Mouse (Mus musculus) right cerebral cortex, postnatal 25 days (tissue): Measurements from ENCODE around the gene Tmprss11f.
A peak's percentile ranks its signal among the peaks of the same experiment; 100 is the strongest.
"Not testable (repeated sequence)": the region's sequence is repeated elsewhere in the genome, so short reads cannot be mapped to it uniquely, and the experiment has no call there.

Source experiments
- DNase-seq: peaks from one replicate; pipeline ENCODE4 v3.0.0; 2022

Tmprss11f gene

DNA sequence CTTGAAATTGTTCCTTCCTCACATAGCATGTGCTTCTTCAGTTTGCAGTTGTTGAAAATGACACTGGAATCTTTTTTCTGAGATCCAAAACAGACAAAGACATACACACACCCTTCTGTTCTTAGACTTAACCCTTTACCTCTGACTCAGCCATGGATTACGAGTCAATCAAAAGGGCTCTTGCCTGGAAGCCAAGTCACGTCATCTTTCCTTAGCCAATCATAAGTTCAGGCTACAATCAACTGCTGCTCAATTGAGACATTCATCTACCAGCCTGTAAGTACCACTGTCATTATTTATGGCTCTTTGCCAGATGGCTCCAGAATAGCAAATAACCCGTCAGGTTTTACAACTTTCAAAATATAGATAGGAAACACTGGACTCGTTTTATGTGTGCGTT, at the start of gene Tmprss11f:
Gene Tmprss11f, minus strand, starts transcription at position 101 of the 400 bp plus-strand sequence.
- DNase-seq = no peak

- no peak for DNase-seq
Measured at GRCm38 (mm10) chr5:86676262-86676661, 44.0 kb upstream of the Tmprss11f start, which contains the start of gene Tmprss11b. Gene Tmprss11b (minus strand): TSS chr5:86676362.

- DNase-seq = peak; percentile 7
Measured at GRCm38 (mm10) chr5:86649185-86649584, 17.0 kb upstream of the Tmprss11f start.

GRCm38 (mm10) chr5:86640795-86641194, 8.6 kb upstream of the Tmprss11f start:
- no peak for DNase-seq

GRCm38 (mm10) chr5:86630700-86631099, 1.5 kb downstream of the Tmprss11f start:
- no peak for DNase-seq

- no peak for DNase-seq
Measured at GRCm38 (mm10) chr5:86621778-86622177, 10.4 kb downstream of the Tmprss11f start.

DNA sequence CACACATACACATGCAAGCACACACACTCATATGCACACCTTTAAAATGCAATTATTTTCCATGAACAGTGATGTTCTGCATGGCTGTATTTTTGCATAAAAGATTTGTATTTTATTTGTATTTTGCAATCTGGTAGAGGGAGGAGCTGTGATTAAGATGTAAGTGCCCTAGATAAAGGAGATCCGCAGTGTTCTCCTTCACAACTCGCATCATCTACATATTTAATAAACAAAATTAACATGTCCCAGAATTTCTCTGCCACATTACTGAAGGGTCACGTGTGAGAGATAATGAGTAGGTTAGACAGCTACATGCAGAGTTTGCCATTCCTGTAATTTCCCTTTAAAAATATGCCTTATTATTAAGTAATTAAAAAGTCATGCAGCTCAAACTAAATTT, 46.3 kb downstream of the Tmprss11f start:
- no peak for DNase-seq

- no peak for DNase-seq
Measured at GRCm38 (mm10) chr5:86582618-86583017, 49.6 kb downstream of the Tmprss11f start.

GRCm38 (mm10) chr5:86581998-86582397, 50.2 kb downstream of the Tmprss11f start:
- no peak for DNase-seq

GRCm38 (mm10) chr5:86578761-86579160, 53.5 kb downstream of the Tmprss11f start:
- DNase-seq = not testable (repeated sequence)

DNA sequence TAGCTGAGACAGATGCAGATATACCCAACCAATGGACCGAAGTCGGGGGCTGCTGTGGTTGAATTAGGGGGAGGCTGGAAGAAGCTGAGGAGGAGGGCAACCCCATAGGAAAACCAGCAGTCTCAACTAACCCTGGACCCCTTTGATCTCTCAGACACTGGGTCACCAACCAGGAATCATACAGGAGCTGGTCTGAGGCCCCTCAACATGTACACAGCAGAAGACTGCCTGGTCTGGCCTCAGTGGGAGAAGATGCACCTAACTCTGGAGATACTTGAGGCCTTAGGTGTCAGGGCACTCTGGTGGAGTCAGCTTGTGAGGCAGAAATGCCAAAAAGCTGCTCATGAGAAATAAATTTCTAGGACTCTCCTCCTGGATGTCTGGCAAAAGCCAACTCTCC, 85.5 kb downstream of the Tmprss11f start:
- no peak for DNase-seq

DNA sequence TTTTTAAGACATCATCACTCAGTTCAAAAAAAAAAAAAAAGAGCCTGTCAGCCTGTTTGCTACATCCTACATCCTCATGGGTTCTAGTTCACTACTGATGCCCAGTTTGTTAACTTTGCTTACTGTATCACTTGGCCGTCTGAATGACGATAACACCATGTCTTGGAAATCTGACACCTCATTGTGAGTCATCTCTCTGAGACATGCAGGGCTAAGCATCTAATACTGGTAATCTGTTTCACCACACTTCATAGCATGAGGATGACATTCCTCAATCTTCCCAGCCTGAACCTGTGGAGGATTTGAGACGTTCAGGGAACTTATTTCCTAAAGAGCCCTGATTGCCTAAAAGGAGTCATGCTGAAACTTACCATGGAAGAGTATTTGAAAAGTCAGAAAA, 91.6 kb downstream of the Tmprss11f start:
- no peak for DNase-seq

DNA sequence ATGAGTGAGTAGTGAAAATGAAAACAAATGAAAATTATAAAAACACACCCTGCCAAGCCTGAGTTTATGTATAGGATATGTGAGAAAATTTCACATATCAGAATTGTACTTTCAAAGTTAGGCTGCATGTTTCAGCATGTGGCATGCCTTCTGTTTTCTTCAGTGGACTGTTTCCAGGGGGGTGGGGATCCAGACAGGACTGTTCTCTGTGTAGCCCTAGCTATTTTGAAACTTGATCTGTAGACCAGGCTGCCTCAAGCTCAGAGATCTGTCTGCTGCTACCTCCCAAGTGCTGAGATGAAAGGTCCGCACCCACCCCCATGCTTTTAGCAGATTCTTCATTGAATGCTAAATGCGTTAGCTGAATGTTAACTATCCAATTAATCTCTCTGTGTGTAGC, 103.5 kb downstream of the Tmprss11f start:
- DNase-seq = no peak

DNA sequence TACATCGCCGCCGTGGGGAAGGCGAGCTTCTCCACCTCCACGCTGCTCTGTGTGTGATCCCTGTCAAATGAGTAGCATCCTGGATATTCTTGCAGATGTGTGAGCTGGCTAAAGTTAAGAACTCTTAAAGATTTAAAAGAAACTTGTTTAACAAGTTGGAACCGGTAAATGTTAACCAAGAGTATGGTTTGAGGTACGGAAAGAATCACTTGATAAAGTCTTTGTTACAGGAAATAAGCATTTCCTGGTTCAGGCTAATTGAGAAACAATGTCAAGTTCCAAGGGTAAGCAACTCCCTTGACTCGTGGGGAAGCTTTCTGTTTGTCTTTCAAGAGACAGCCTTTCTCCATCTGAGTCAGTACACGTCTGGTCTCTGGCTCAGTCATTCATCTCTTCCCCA, 113.7 kb downstream of the Tmprss11f start, which contains the start of gene Tmprss11g:
Gene Tmprss11g, minus strand, starts transcription at position 101 of the 400 bp plus-strand sequence.
- no peak for DNase-seq

- no peak for DNase-seq
Measured at GRCm38 (mm10) chr5:86511538-86511937, 120.7 kb downstream of the Tmprss11f start.

GRCm38 (mm10) chr5:86493453-86493852, 138.8 kb downstream of the Tmprss11f start:
- no peak for DNase-seq

DNA sequence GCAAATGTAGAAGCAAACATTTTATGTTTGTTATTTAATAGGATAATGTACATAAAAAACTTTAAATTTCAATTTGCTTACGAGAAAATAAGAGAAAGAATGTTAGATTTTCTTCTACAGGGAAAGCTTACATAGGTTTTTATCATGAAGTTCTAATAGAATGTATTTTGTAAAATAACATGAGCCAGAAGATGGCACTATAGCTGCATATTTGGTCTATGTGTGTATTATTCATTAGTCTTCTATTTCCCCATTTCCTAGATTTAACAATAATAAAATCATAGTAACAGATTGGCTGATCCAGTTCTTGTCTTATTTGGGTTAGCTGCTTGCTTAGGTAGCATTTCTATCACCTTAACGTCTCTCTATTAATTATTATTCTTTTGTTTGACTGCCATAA, 149.7 kb downstream of the Tmprss11f start:
- DNase-seq = no peak

DNA sequence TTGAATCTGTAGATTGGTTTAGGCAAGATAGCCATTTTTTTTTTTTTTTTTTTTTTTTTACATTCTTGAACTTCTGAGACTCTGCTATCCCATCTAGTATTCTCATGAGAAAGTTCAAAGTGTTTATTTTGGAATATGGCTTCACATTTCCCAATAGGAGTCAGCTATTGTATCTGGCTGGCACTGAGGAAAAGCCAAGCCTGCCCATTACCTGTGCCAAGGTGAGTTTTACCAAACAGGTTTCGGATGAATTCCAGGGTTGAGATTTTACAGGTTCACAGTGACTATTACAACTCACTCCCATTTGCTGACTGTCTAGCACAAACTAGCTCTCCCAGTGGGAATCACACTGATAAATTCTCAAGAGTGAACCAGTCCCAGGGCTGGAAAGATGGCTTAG, 150.2 kb downstream of the Tmprss11f start:
- DNase-seq = no peak

GRCm38 (mm10) chr5:86473859-86474258, 158.4 kb downstream of the Tmprss11f start:
- no peak for DNase-seq
